Mouse (Mus musculus): Measurements from ENCODE around the gene Lzic. TPM values are rescaled to one million over a fixed set of nuclear protein-coding genes. Genes with fewer than 3 reads are reported as not detected.

Lzic gene
- total RNA-seq, 2 experiments from 2014 or later = 24.6 to 25.4 TPM

GRCm38 (mm10) chr4:149518351-149519220, 33.6 kb downstream of the Lzic start:
- intact Hi-C loops (cut with DNase I) = no loop called here

GRCm38 (mm10) chr4:149521258-149521657, 36.2 kb downstream of the Lzic start:
- DNase-seq (ENCODE audit: low spot score in 2 of 2) = no peak
- intact Hi-C loops (cut with DNase I) = no loop called here

More at GRCm38 (mm10) chr4:149518351-149519220, 33.6 kb downstream of the Lzic start:
- no peak for DNase-seq (ENCODE audit: low spot score in 2 of 2)

GRCm38 (mm10) chr4:149523961-149524360, 38.9 kb downstream of the Lzic start:
- no peak for DNase-seq (ENCODE audit: low spot score in 2 of 2)
- intact Hi-C loops (cut with DNase I) = no loop called here

- no peak for DNase-seq (ENCODE audit: low spot score in 2 of 2)
- intact Hi-C loops (cut with DNase I) = no loop called here
These were observed 40.1 kb downstream of the Lzic start for GRCm38 (mm10) chr4:149525170-149525569.

- no peak for DNase-seq (ENCODE audit: low spot score in 2 of 2)
- intact Hi-C loops (cut with DNase I) = no loop called here
These were observed 40.8 kb downstream of the Lzic start for GRCm38 (mm10) chr4:149525811-149526210.

- DNase-seq (ENCODE audit: low spot score in 2 of 2) = no peak
- intact Hi-C loops (cut with DNase I) = no loop called here
These were observed 41.3 kb downstream of the Lzic start for GRCm38 (mm10) chr4:149526330-149526729.

- intact Hi-C loops (cut with DNase I) = no loop called here
- no peak for DNase-seq (ENCODE audit: low spot score in 2 of 2)
These were observed 42.8 kb downstream of the Lzic start for GRCm38 (mm10) chr4:149527621-149528354.

- intact Hi-C loops (cut with DNase I) = no loop called here
- DNase-seq (ENCODE audit: low spot score in 2 of 2) = no peak
These were observed 44.7 kb downstream of the Lzic start for GRCm38 (mm10) chr4:149529691-149530090.

- DNase-seq (ENCODE audit: low spot score in 2 of 2) = no peak
These were observed 54.4 kb downstream of the Lzic start for GRCm38 (mm10) chr4:149539441-149539840.

GRCm38 (mm10) chr4:149541935-149542334, 56.9 kb downstream of the Lzic start:
- DNase-seq (ENCODE audit: low spot score in 2 of 2) = no peak
- intact Hi-C loops (cut with DNase I) = loop anchor here (5.0 to 10.0 kb wide), 2 partner anchors 170 to 397 kb away; no protein-coding TSS in a partner anchor

More at GRCm38 (mm10) chr4:149539441-149539840, 54.4 kb downstream of the Lzic start:
- intact Hi-C loops (cut with DNase I) = no loop called here

- intact Hi-C loops (cut with DNase I) = loop anchor here (5.0 to 10.0 kb wide), 2 partner anchors 170 to 398 kb away; no protein-coding TSS in a partner anchor
- no peak for DNase-seq (ENCODE audit: low spot score in 2 of 2)
These were observed 57.4 kb downstream of the Lzic start for GRCm38 (mm10) chr4:149542431-149542830.

- intact Hi-C loops (cut with DNase I) = loop anchor here (5.0 to 10.0 kb wide), 2 partner anchors 171 to 398 kb away; no protein-coding TSS in a partner anchor
- peak; percentile 93 for DNase-seq (ENCODE audit: low spot score in 2 of 2)
These were observed 58.0 kb downstream of the Lzic start for GRCm38 (mm10) chr4:149542927-149543553.

GRCm38 (mm10) chr4:149544892-149545291, 59.9 kb downstream of the Lzic start:
- intact Hi-C loops (cut with DNase I) = loop anchor here (5.0 to 10.0 kb wide), 3 partner anchors 58 to 400 kb away; partner anchors contain the start of genes Lzic and Nmnat1
- no peak for DNase-seq (ENCODE audit: low spot score in 2 of 2)

Small RNA genes within 50 kb of the gene (microRNA-seq; reads per million reads assigned to microRNA genes)
- gene Mir5616 = 0 to 0.26 reads per million in 2 experiments

Other genes starting within 250 kb of the Lzic start
- 100 to 1,000 TPM; 412 to 453 TPM for gene Kif1b, start 177.5 kb upstream of the Lzic start, total RNA-seq (2021)
- gene Ube4b, start 58.5 kb upstream of the Lzic start, total RNA-seq (2021) = 100 to 1,000 TPM; 100 to 102 TPM
- gene Rbp7, start 30.3 kb upstream of the Lzic start, total RNA-seq (2021) = not detected
- gene Tmem274, start 7.9 kb upstream of the Lzic start, total RNA-seq (2021) = not detected
- 1 to 10 TPM; 7.7 to 8.6 TPM for gene Nmnat1, start within 50 bp of the Lzic start, total RNA-seq (2021)
- 10 to 100 TPM; 56.1 to 56.5 TPM for gene Ctnnbip1, start 33.0 kb downstream of the Lzic start, total RNA-seq (2021)
- gene Clstn1, start 101.2 kb downstream of the Lzic start, total RNA-seq (2021) = 1,000 to 10,000 TPM; 1,335 to 1,338 TPM
- 10 to 100 TPM; 21.2 to 25.0 TPM for gene Pik3cd, start 217.3 kb downstream of the Lzic start, total RNA-seq (2021)